Mouse (Mus musculus): ENCODE measurements around the gene Cds2.
"Not testable (repeated sequence)": the region's sequence is repeated elsewhere in the genome, so short reads cannot be mapped to it uniquely, and the experiment has no call there.

The Cds2 gene

GRCm38 (mm10) chr2:132292083-132292482, 29.1 kb downstream of the Cds2 start:
- no peak for DNase-seq (ENCODE audit: low spot score in 2 of 2)

- no peak for DNase-seq (ENCODE audit: low spot score in 2 of 2)
Observed at GRCm38 (mm10) chr2:132293694-132294450, 30.9 kb downstream of the Cds2 start.

- no peak for DNase-seq (ENCODE audit: low spot score in 2 of 2)
Observed at GRCm38 (mm10) chr2:132298250-132298649, 35.3 kb downstream of the Cds2 start.

- DNase-seq (ENCODE audit: low spot score in 2 of 2), result no peak
Observed at GRCm38 (mm10) chr2:132301436-132301835, 38.5 kb downstream of the Cds2 start.

- no peak for DNase-seq (ENCODE audit: low spot score in 2 of 2)
Observed at GRCm38 (mm10) chr2:132305165-132305564, 42.2 kb downstream of the Cds2 start.

- peak in 1 of 2 experiments; percentile 43 for DNase-seq (ENCODE audit: low spot score in 2 of 2)
Observed at GRCm38 (mm10) chr2:132305988-132306387, 43.0 kb downstream of the Cds2 start.

- DNase-seq (ENCODE audit: low spot score in 2 of 2), result no peak
Observed at GRCm38 (mm10) chr2:132307213-132307843, 44.4 kb downstream of the Cds2 start.

GRCm38 (mm10) chr2:132308829-132309228, 45.9 kb downstream of the Cds2 start:
- no peak for DNase-seq (ENCODE audit: low spot score in 2 of 2)

- DNase-seq (ENCODE audit: low spot score in 2 of 2), result no peak
Observed at GRCm38 (mm10) chr2:132309398-132309930, 46.5 kb downstream of the Cds2 start.

GRCm38 (mm10) chr2:132312616-132313015, 49.7 kb downstream of the Cds2 start:
- DNase-seq (ENCODE audit: low spot score in 2 of 2), result no peak

GRCm38 (mm10) chr2:132313568-132313967, 50.6 kb downstream of the Cds2 start:
- DNase-seq (ENCODE audit: low spot score in 2 of 2), result no peak

- not testable (repeated sequence) for DNase-seq (ENCODE audit: low spot score in 2 of 2)
Observed at GRCm38 (mm10) chr2:132314057-132314456, 51.1 kb downstream of the Cds2 start.

GRCm38 (mm10) chr2:132316041-132316808, 53.3 kb downstream of the Cds2 start:
- peak; percentile 18 to 68 for DNase-seq (ENCODE audit: low spot score in 2 of 2)

- DNase-seq (ENCODE audit: low spot score in 2 of 2), result no peak
Observed at GRCm38 (mm10) chr2:132317178-132317577, 54.2 kb downstream of the Cds2 start.

- no peak for DNase-seq (ENCODE audit: low spot score in 2 of 2)
Observed at GRCm38 (mm10) chr2:132320516-132320915, 57.6 kb downstream of the Cds2 start.

GRCm38 (mm10) chr2:132323541-132323940, 60.6 kb downstream of the Cds2 start:
- no peak for DNase-seq (ENCODE audit: low spot score in 2 of 2)

- DNase-seq (ENCODE audit: low spot score in 2 of 2), result no peak
Observed at GRCm38 (mm10) chr2:132337202-132337601, 74.3 kb downstream of the Cds2 start.

- DNase-seq (ENCODE audit: low spot score in 2 of 2), result no peak
Observed at GRCm38 (mm10) chr2:132340350-132340749, 77.4 kb downstream of the Cds2 start.

- no peak for DNase-seq (ENCODE audit: low spot score in 2 of 2)
Observed at GRCm38 (mm10) chr2:132341293-132341692, 78.3 kb downstream of the Cds2 start.

- no peak for DNase-seq (ENCODE audit: low spot score in 2 of 2)
Observed at GRCm38 (mm10) chr2:132343846-132344245, 80.9 kb downstream of the Cds2 start.
